Mouse (Mus musculus) thymus, adult 2 months (tissue): ENCODE results near the gene Armc3. TPM values are rescaled to one million over a fixed set of nuclear protein-coding genes. Genes with fewer than 3 reads are reported as not detected.
"Not testable (repeated sequence)": the region's sequence is repeated elsewhere in the genome, so short reads cannot be mapped to it uniquely, and the experiment has no call there.

Experiments used
- DNase-seq: peaks from one replicate; pipeline ENCODE4 v3.0.0; 2021
- H3K27ac ChIP-seq: fragments of 200-500 bp; 2 replicates; pipeline ENCODE4 v1.5.1; 2012; ENCODE audit warnings: low read length, control low read depth; ENCODE audit not compliant: control insufficient read depth, insufficient read depth
- H3K27me3 ChIP-seq: fragments of 200-500 bp; 2 replicates; pipeline ENCODE4 v1.6.1; 2012; ENCODE audit warnings: mild to moderate bottlenecking, low read length, moderate library complexity, mixed read lengths; ENCODE audit not compliant: control insufficient read depth, insufficient read depth
- H3K36me3 ChIP-seq: fragments of 200-500 bp; 2 replicates; pipeline ENCODE4 v1.6.1; 2012; ENCODE audit warnings: mild to moderate bottlenecking, low read length, moderate library complexity; ENCODE audit not compliant: control insufficient read depth, insufficient read depth
- H3K4me1 ChIP-seq: fragments of 200-500 bp; replicated peaks from 2 replicates; pipeline ENCODE4 v1.6.1; 2012; ENCODE audit warnings: low read length; ENCODE audit not compliant: control insufficient read depth, insufficient read depth
- H3K4me3 ChIP-seq: fragments of 200-500 bp; 2 replicates; pipeline ENCODE4 v1.5.1; 2012; ENCODE audit warnings: mild to moderate bottlenecking, low read length, control low read depth, moderate library complexity; ENCODE audit not compliant: control insufficient read depth, insufficient read depth
- CTCF ChIP-seq: fragments of 200-500 bp; IDR thresholded peaks from 2 replicates; pipeline ENCODE4 v1.5.1; 2012; ENCODE audit warnings: mild to moderate bottlenecking, control low read depth, low read length, moderate library complexity, borderline replicate concordance; ENCODE audit not compliant: control insufficient read depth, poor library complexity, insufficient read depth; ENCODE audit errors: extremely low read depth
- POLR2A ChIP-seq: fragments of 200-500 bp; IDR thresholded peaks from 2 replicates; pipeline ENCODE4 v1.6.1; 2012; ENCODE audit warnings: mild to moderate bottlenecking, low read length, control low read depth, moderate library complexity; ENCODE audit not compliant: control insufficient read depth, poor library complexity, insufficient read depth; ENCODE audit errors: extremely low read depth
- WGBS: fragments of 180-500 bp; shearing (Covaris S2); methylation state at CpG from one replicate; pipeline ENCODE4 v1.1.7; 2018; 5-methylcytosine and 5-hydroxymethylcytosine counted together
- polyA plus RNA-seq: library from polyadenylated mRNA; depleted of rRNA; stranded (reverse); fragments of >200 nt; gene quantifications from 2 replicates; pipeline ENCODE4 v1.2.3, GENCODE M21; 2012

Gene Armc3
- polyA plus RNA-seq, 1 experiment = 0.11 TPM

- 11% methylated on average over 9 of the region's 9 CpGs for WGBS
- H3K36me3 ChIP-seq = no peaks in the 10 kb centered on the region
- no peak for TF ChIP-seq POLR2A
- TF ChIP-seq CTCF = no peak
- H3K27ac ChIP-seq = peak overlapping the region; percentile 96
- no peaks in the 10 kb centered on the region for H3K27me3 ChIP-seq
- H3K4me1 ChIP-seq = peaks cover 21% of the 10 kb centered on the region
- DNase-seq = peak; percentile 32
- peak overlapping the region; percentile 41 for H3K4me3 ChIP-seq
Measured at GRCm38 (mm10) chr2:19300345-19301089, 101.4 kb downstream of the Armc3 start.

- Histone ChIP-seq H3K27ac (peak overlapping the region; percentile 96), H3K4me1 (peaks cover 21% of the 10 kb centered on the region), H3K27me3 (no peaks in the 10 kb centered on the region), H3K36me3 (no peaks in the 10 kb centered on the region), H3K4me3 (peak overlapping the region; percentile 35)
- WGBS = 6% methylated on average over 6 of the region's 6 CpGs
- no peak for TF ChIP-seq CTCF
- TF ChIP-seq POLR2A = peak; percentile 37; the same call in 1 of the 2 replicates
- peak; percentile 77 for DNase-seq
Measured at GRCm38 (mm10) chr2:19301251-19301650, 102.1 kb downstream of the Armc3 start.

- not testable (repeated sequence) for DNase-seq, H3K27me3 ChIP-seq, H3K36me3 ChIP-seq, H3K4me3 ChIP-seq
- H3K4me1 ChIP-seq = peaks cover 21% of the 10 kb centered on the region
- peak overlapping the region; percentile 31; the same call in 1 of the 2 replicates for H3K27ac ChIP-seq
- WGBS = 87% methylated on average over 3 of the region's 3 CpGs
Measured at GRCm38 (mm10) chr2:19303087-19303486, 104.0 kb downstream of the Armc3 start.

- TF ChIP-seq POLR2A = no peak
- TF ChIP-seq CTCF = no peak
- Histone ChIP-seq H3K36me3 (no peaks in the 10 kb centered on the region), H3K27ac (no peak overlapping the region), H3K4me3 (no peak overlapping the region), H3K27me3 (no peaks in the 10 kb centered on the region), H3K4me1 (peaks cover 4% of the 10 kb centered on the region; the same call in 1 of the 2 replicates)
- 97% methylated on average over 3 of the region's 3 CpGs for WGBS
- DNase-seq = no peak
Measured at GRCm38 (mm10) chr2:19310498-19310897, 111.4 kb downstream of the Armc3 start.

- no peak overlapping the region for H3K27ac ChIP-seq
- H3K4me1 ChIP-seq = peaks cover 11% of the 10 kb centered on the region
- H3K27me3 ChIP-seq = no peaks in the 10 kb centered on the region
- no peaks in the 10 kb centered on the region for H3K36me3 ChIP-seq
- H3K4me3 ChIP-seq = peak overlapping the region; percentile 7; the same call in 1 of the 2 replicates
- WGBS = 19% methylated on average over 11 of the region's 11 CpGs
- TF ChIP-seq POLR2A (no peak), CTCF (no peak)
- DNase-seq = peak; percentile 52
Measured at GRCm38 (mm10) chr2:19316056-19316455, 117.0 kb downstream of the Armc3 start.

GRCm38 (mm10) chr2:19316691-19317090, 117.6 kb downstream of the Armc3 start:
- H3K27ac ChIP-seq = no peak overlapping the region
- WGBS = 72% methylated on average over 4 of the region's 4 CpGs
- H3K36me3 ChIP-seq = no peaks in the 10 kb centered on the region
- H3K4me1 ChIP-seq = peaks cover 11% of the 10 kb centered on the region
- H3K27me3 ChIP-seq = no peaks in the 10 kb centered on the region
- DNase-seq = no peak
- TF ChIP-seq CTCF = no peak
- TF ChIP-seq POLR2A = no peak
- no peak overlapping the region for H3K4me3 ChIP-seq

- peaks cover 11% of the 10 kb centered on the region for H3K4me1 ChIP-seq
- not testable (repeated sequence) for H3K27ac ChIP-seq, H3K4me3 ChIP-seq, H3K27me3 ChIP-seq, H3K36me3 ChIP-seq, DNase-seq
- WGBS = 57% methylated on average over 2 of the region's 2 CpGs
Measured at GRCm38 (mm10) chr2:19317151-19317812, 118.2 kb downstream of the Armc3 start.
